Mouse (Mus musculus): ENCODE measurements around the gene Sart3. TPM values are rescaled to one million over a fixed set of nuclear protein-coding genes. Genes with fewer than 3 reads are reported as not detected.
"Not testable (repeated sequence)": the region's sequence is repeated elsewhere in the genome, so short reads cannot be mapped to it uniquely, and the experiment has no call there.

Sart3 gene
- polyA plus RNA-seq, 1 experiment from 2014 or later, result 30.5 TPM

GRCm38 (mm10) chr5:113786985-113787384, 14.7 kb upstream of the Sart3 start:
- WGBS, result 72% methylated on average over 5 of the region's 5 CpGs
- Histone ChIP-seq H3K9me3 (ENCODE audit: control insufficient read depth, low read depth, low read length) (no peaks in the 10 kb centered on the region), H3K4me1 (ENCODE audit: control insufficient read depth, insufficient read depth, low read length) (peaks cover 30% of the 10 kb centered on the region), H3K27ac (ENCODE audit: low read length) (no peak overlapping the region), H3K36me3 (ENCODE audit: control insufficient read depth, insufficient read depth, low read length) (no peaks in the 10 kb centered on the region), H3K4me2 (replicated peaks; ENCODE audit: low read depth, low read length) (no peak overlapping the region), H3K4me3 (ENCODE audit: low read depth, low read length) (no peak overlapping the region), H3K27me3 (ENCODE audit: control insufficient read depth, insufficient read depth, low read length) (no peaks in the 10 kb centered on the region), H3K9ac (replicated peaks; ENCODE audit: low read depth, low read length) (no peak overlapping the region)
- no peak for ATAC-seq (ENCODE audit: insufficient number of reproducible peaks, insufficient read depth, low FRiP score, low read depth)

- not testable (repeated sequence) for H3K27me3 ChIP-seq (ENCODE audit: control insufficient read depth, insufficient read depth, low read length); H3K9ac ChIP-seq (replicated peaks; ENCODE audit: low read depth, low read length)
Measured at GRCm38 (mm10) chr5:113784104-113784503, 11.8 kb upstream of the Sart3 start.

DNA sequence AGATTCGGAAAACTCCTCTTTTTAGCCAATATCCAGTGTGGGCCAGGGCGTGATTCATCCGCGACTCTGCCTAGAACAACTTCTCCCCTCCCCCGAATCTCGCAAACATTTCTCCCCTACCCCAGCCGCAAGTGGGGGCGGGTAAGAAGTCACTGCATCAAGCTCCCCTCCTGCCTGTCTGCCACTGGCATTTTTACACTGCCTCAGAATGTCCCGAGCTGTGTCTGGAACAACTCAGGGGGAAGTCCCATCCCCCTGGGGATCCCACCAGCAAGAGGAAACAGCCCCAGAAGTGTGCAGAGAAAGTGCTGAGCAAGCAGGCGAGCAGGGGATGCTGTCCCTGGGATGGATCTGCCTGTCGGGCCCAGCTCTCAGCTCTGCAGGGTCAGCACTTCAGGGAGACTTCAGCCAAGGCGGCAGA, 11.3 kb upstream of the Sart3 start:
- H3K9me3 ChIP-seq (ENCODE audit: control insufficient read depth, low read depth, low read length), result no peaks in the 10 kb centered on the region
- peak; percentile 74 for ATAC-seq (ENCODE audit: insufficient number of reproducible peaks, insufficient read depth, low FRiP score, low read depth)
- peak overlapping the region; percentile 10; the same call in 1 of the 2 replicates for H3K4me2 ChIP-seq (replicated peaks; ENCODE audit: low read depth, low read length)
- no peak overlapping the region for H3K4me3 ChIP-seq (ENCODE audit: low read depth, low read length)
- H3K9ac ChIP-seq (replicated peaks; ENCODE audit: low read depth, low read length), result no peak overlapping the region
- peaks cover 13% of the 10 kb centered on the region for H3K4me1 ChIP-seq (ENCODE audit: control insufficient read depth, insufficient read depth, low read length)
- 6% methylated on average over 12 of the region's 12 CpGs for WGBS
- peak overlapping the region; percentile 94 for H3K27ac ChIP-seq (ENCODE audit: low read length)
- H3K27me3 ChIP-seq (ENCODE audit: control insufficient read depth, insufficient read depth, low read length), result no peaks in the 10 kb centered on the region
- H3K36me3 ChIP-seq (ENCODE audit: control insufficient read depth, insufficient read depth, low read length), result no peaks in the 10 kb centered on the region

More at GRCm38 (mm10) chr5:113784104-113784503, 11.8 kb upstream of the Sart3 start:
- H3K9me3 ChIP-seq (ENCODE audit: control insufficient read depth, low read depth, low read length); H3K4me2 ChIP-seq (replicated peaks; ENCODE audit: low read depth, low read length); H3K36me3 ChIP-seq (ENCODE audit: control insufficient read depth, insufficient read depth, low read length); H3K4me3 ChIP-seq (ENCODE audit: low read depth, low read length); ATAC-seq (ENCODE audit: insufficient number of reproducible peaks, insufficient read depth, low FRiP score, low read depth): not testable (repeated sequence)
- Histone ChIP-seq H3K4me1 (ENCODE audit: control insufficient read depth, insufficient read depth, low read length) (peaks cover 18% of the 10 kb centered on the region), H3K27ac (ENCODE audit: low read length) (peak overlapping the region; percentile 94)
- 30% methylated on average over 3 of the region's 3 CpGs for WGBS

GRCm38 (mm10) chr5:113782624-113783023, 10.3 kb upstream of the Sart3 start:
- H3K27ac ChIP-seq (ENCODE audit: low read length), result peak overlapping the region; percentile 94
- H3K4me1 ChIP-seq (ENCODE audit: control insufficient read depth, insufficient read depth, low read length), result peaks cover 9% of the 10 kb centered on the region; the same call in 1 of the 2 replicates
- no peak overlapping the region for H3K4me3 ChIP-seq (ENCODE audit: low read depth, low read length)
- no peak for ATAC-seq (ENCODE audit: insufficient number of reproducible peaks, insufficient read depth, low FRiP score, low read depth)
- 80% methylated on average over 7 of the region's 7 CpGs for WGBS
- H3K9ac ChIP-seq (replicated peaks; ENCODE audit: low read depth, low read length), result no peak overlapping the region
- no peaks in the 10 kb centered on the region; the same call in 1 of the 2 replicates for H3K36me3 ChIP-seq (ENCODE audit: control insufficient read depth, insufficient read depth, low read length)
- H3K4me2 ChIP-seq (replicated peaks; ENCODE audit: low read depth, low read length), result no peak overlapping the region
- no peaks in the 10 kb centered on the region for H3K27me3 ChIP-seq (ENCODE audit: control insufficient read depth, insufficient read depth, low read length)
- no peaks in the 10 kb centered on the region for H3K9me3 ChIP-seq (ENCODE audit: control insufficient read depth, low read depth, low read length)

DNA sequence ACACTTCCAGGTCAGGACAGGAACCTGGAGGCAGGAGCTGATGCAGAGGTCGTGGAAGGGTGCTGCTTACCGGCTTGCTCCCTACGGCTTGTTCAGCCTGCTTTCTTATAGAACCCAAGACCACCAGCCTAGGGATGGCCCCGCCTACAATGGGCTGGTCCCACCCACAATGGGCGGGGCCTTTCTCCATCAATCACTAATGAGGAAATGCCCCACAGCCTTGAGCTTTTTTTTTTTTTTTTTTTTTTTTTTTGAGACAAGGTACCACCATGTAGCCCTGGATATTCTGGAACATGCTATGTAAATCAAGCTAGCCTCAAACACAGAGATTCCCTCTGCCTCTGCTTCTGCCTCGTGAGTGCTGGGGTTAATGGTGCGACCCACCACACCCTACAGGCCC, 9.6 kb upstream of the Sart3 start:
- H3K27me3 ChIP-seq (ENCODE audit: control insufficient read depth, insufficient read depth, low read length), result no peaks in the 10 kb centered on the region
- H3K9me3 ChIP-seq (ENCODE audit: control insufficient read depth, low read depth, low read length), result no peaks in the 10 kb centered on the region
- no peak overlapping the region for H3K4me3 ChIP-seq (ENCODE audit: low read depth, low read length)
- H3K9ac ChIP-seq (replicated peaks; ENCODE audit: low read depth, low read length), result no peak overlapping the region
- 82% methylated on average over 7 of the region's 7 CpGs for WGBS
- H3K4me1 ChIP-seq (ENCODE audit: control insufficient read depth, insufficient read depth, low read length), result peaks cover 9% of the 10 kb centered on the region; the same call in 1 of the 2 replicates
- H3K27ac ChIP-seq (ENCODE audit: low read length), result 0 out of 2 replicates have a peak overlapping the region, but pooled peaks have one; percentile 15
- H3K4me2 ChIP-seq (replicated peaks; ENCODE audit: low read depth, low read length), result no peak overlapping the region
- no peak for ATAC-seq (ENCODE audit: insufficient number of reproducible peaks, insufficient read depth, low FRiP score, low read depth)
- H3K36me3 ChIP-seq (ENCODE audit: control insufficient read depth, insufficient read depth, low read length), result peaks cover 7% of the 10 kb centered on the region; the same call in 1 of the 2 replicates

GRCm38 (mm10) chr5:113781254-113781653, 8.9 kb upstream of the Sart3 start:
- Histone ChIP-seq H3K27ac (ENCODE audit: low read length) (no peak overlapping the region), H3K4me3 (ENCODE audit: low read depth, low read length) (no peak overlapping the region), H3K27me3 (ENCODE audit: control insufficient read depth, insufficient read depth, low read length) (no peaks in the 10 kb centered on the region), H3K9me3 (ENCODE audit: control insufficient read depth, low read depth, low read length) (no peaks in the 10 kb centered on the region), H3K36me3 (ENCODE audit: control insufficient read depth, insufficient read depth, low read length) (peaks cover 11% of the 10 kb centered on the region; the same call in 1 of the 2 replicates), H3K9ac (replicated peaks; ENCODE audit: low read depth, low read length) (no peak overlapping the region), H3K4me1 (ENCODE audit: control insufficient read depth, insufficient read depth, low read length) (peaks cover 9% of the 10 kb centered on the region; the same call in 1 of the 2 replicates), H3K4me2 (replicated peaks; ENCODE audit: low read depth, low read length) (no peak overlapping the region)
- ATAC-seq (ENCODE audit: insufficient number of reproducible peaks, insufficient read depth, low FRiP score, low read depth), result no peak
- WGBS, result 78% methylated on average over 7 of the region's 7 CpGs

DNA sequence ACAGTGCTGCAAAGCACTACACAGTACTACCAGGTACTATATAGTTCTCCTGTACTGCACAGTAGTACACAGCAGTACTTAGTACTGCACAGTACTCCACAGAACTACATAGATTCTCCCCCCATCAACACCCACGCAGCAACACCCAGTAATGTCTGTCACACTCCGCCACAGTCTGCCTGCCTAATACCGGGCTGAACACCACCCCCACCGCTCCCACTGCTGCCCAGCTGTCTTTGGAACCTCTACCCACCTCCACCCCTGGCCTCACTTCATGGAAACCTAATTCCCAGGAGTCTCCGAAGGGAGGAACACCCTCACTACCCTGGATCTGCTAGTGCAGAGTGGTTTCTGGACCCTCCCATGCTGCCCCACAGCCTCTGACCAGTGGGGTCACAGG, 8.5 kb upstream of the Sart3 start:
- WGBS, result 83% methylated on average over 5 of the region's 5 CpGs
- Histone ChIP-seq H3K27me3 (ENCODE audit: control insufficient read depth, insufficient read depth, low read length) (no peaks in the 10 kb centered on the region), H3K4me3 (ENCODE audit: low read depth, low read length) (no peak overlapping the region), H3K4me1 (ENCODE audit: control insufficient read depth, insufficient read depth, low read length) (peaks cover 9% of the 10 kb centered on the region; the same call in 1 of the 2 replicates), H3K27ac (ENCODE audit: low read length) (no peak overlapping the region), H3K9ac (replicated peaks; ENCODE audit: low read depth, low read length) (no peak overlapping the region), H3K36me3 (ENCODE audit: control insufficient read depth, insufficient read depth, low read length) (peaks cover 16% of the 10 kb centered on the region; the same call in 1 of the 2 replicates), H3K9me3 (ENCODE audit: control insufficient read depth, low read depth, low read length) (no peaks in the 10 kb centered on the region), H3K4me2 (replicated peaks; ENCODE audit: low read depth, low read length) (no peak overlapping the region)
- ATAC-seq (ENCODE audit: insufficient number of reproducible peaks, insufficient read depth, low FRiP score, low read depth), result no peak

DNA sequence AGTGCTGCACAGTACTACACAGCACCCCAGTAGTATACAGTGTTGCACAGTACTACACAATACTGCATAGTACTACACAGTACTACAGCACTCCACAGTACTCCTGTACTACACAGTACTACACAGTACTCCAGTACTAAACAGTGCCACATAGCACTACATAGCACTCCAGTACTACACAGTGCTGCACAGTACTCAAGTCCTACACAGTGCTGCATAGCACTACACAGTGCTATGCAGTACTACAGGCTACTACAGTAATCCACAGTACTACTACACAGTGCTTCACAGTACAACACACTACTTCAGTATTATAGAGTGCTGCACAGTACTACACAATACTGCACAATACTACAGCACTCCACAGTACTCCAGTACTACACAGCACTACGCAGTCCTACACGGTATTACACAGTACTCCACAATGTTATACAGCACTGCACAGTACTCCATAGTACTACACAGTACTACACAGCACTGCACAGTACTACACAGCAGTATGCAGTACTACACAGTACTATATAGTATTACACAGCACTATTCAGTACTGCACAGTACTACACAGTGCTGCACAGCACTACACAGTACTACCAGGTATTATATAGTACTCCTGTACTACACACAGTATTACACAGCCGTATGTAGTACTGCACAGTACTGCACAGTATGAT, 7.9 kb upstream of the Sart3 start:
- no peaks in the 10 kb centered on the region for H3K27me3 ChIP-seq (ENCODE audit: control insufficient read depth, insufficient read depth, low read length)
- no peak for ATAC-seq (ENCODE audit: insufficient number of reproducible peaks, insufficient read depth, low FRiP score, low read depth)
- H3K4me2 ChIP-seq (replicated peaks; ENCODE audit: low read depth, low read length), result no peak overlapping the region
- H3K36me3 ChIP-seq (ENCODE audit: control insufficient read depth, insufficient read depth, low read length), result peaks cover 22% of the 10 kb centered on the region; the same call in 1 of the 2 replicates
- no peaks in the 10 kb centered on the region for H3K9me3 ChIP-seq (ENCODE audit: control insufficient read depth, low read depth, low read length)
- no peak overlapping the region for H3K9ac ChIP-seq (replicated peaks; ENCODE audit: low read depth, low read length)
- peaks cover 9% of the 10 kb centered on the region; the same call in 1 of the 2 replicates for H3K4me1 ChIP-seq (ENCODE audit: control insufficient read depth, insufficient read depth, low read length)
- no peak overlapping the region for H3K4me3 ChIP-seq (ENCODE audit: low read depth, low read length)
- 91% methylated on average over 3 of the region's 3 CpGs for WGBS
- no peak overlapping the region for H3K27ac ChIP-seq (ENCODE audit: low read length)
